Mouse (Mus musculus): ENCODE data around the gene Serpine3. TPM values are rescaled to one million over a fixed set of nuclear protein-coding genes. Genes with fewer than 3 reads are reported as not detected.

The Serpine3 gene
- polyA plus RNA-seq, 2 experiments = not detected

GRCm38 (mm10) chr14:62651771-62652170 is 11.7 kb upstream of the Serpine3 start:
- no peak for TF ChIP-seq POLR2A (IDR thresholded peaks at IDR 0.05; ENCODE audit: borderline replicate concordance, extremely low read depth, insufficient read depth, insufficient read length)

DNA sequence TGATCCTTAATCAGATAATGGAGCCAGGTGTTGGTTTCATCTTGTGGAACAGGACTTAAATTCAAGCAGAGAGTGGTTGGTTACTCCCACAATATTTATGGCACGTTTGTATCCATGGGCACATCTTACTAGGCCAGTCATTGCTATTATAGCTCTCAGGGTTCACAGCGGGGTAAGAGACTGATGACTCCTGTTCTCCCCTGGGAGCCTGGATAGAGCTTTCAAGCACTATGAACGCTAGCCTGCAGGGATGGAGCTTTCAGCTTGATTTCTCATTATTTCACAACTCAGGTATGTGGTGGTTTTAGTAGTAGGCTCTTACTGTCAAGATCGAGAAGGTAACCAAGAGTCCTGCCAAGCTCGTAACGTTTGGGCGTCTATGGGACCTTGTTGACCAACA is 7.5 kb upstream of the Serpine3 start:
- WGBS = 82% methylated on average over 7 of the region's 7 CpGs
- no peak for TF ChIP-seq POLR2A (IDR thresholded peaks at IDR 0.05; ENCODE audit: borderline replicate concordance, extremely low read depth, insufficient read depth, insufficient read length)
- no peaks in the 10 kb centered on the region for H3K9me3 ChIP-seq (ENCODE audit: control insufficient read depth, low read length)
- no peak overlapping the region for H3K27ac ChIP-seq (replicated peaks; ENCODE audit: low read depth, low read length)
- H3K36me3 ChIP-seq (ENCODE audit: control insufficient read depth, insufficient read depth, low read length) = no peaks in the 10 kb centered on the region
- H3K4me1 ChIP-seq (ENCODE audit: control insufficient read depth, insufficient read depth, low read length) = no peaks in the 10 kb centered on the region
- H3K4me3 ChIP-seq (replicated peaks; ENCODE audit: low read length) = no peak overlapping the region
- H3K9ac ChIP-seq (ENCODE audit: low read depth, low read length, severe bottlenecking) = no peak overlapping the region
- no peaks in the 10 kb centered on the region for H3K27me3 ChIP-seq (ENCODE audit: control insufficient read depth, insufficient read depth, low read length)
- no peak for ATAC-seq (ENCODE audit: low FRiP score, low read depth)
- H3K4me2 ChIP-seq (replicated peaks; ENCODE audit: low read depth, low read length, severe bottlenecking) = no peak overlapping the region
- no peak for DNase-seq (ENCODE audit: low spot score)

More at GRCm38 (mm10) chr14:62651771-62652170, 11.7 kb upstream of the Serpine3 start:
- ATAC-seq (ENCODE audit: low FRiP score, low read depth) = no peak
- 89% methylated on average over 3 of the region's 3 CpGs for WGBS
- no peaks in the 10 kb centered on the region for H3K4me1 ChIP-seq (ENCODE audit: control insufficient read depth, insufficient read depth, low read length)
- no peaks in the 10 kb centered on the region for H3K9me3 ChIP-seq (ENCODE audit: control insufficient read depth, low read length)
- H3K27me3 ChIP-seq (ENCODE audit: control insufficient read depth, insufficient read depth, low read length) = no peaks in the 10 kb centered on the region
- H3K36me3 ChIP-seq (ENCODE audit: control insufficient read depth, insufficient read depth, low read length) = no peaks in the 10 kb centered on the region
- no peak overlapping the region for H3K27ac ChIP-seq (replicated peaks; ENCODE audit: low read depth, low read length)
- no peak overlapping the region for H3K9ac ChIP-seq (ENCODE audit: low read depth, low read length, severe bottlenecking)
- no peak for DNase-seq (ENCODE audit: low spot score)
- no peak overlapping the region for H3K4me3 ChIP-seq (replicated peaks; ENCODE audit: low read length)
- H3K4me2 ChIP-seq (replicated peaks; ENCODE audit: low read depth, low read length, severe bottlenecking) = no peak overlapping the region

- Histone ChIP-seq H3K4me2 (replicated peaks; ENCODE audit: low read depth, low read length, severe bottlenecking) (no peak overlapping the region), H3K4me1 (ENCODE audit: control insufficient read depth, insufficient read depth, low read length) (no peaks in the 10 kb centered on the region), H3K4me3 (replicated peaks; ENCODE audit: low read length) (no peak overlapping the region), H3K27me3 (ENCODE audit: control insufficient read depth, insufficient read depth, low read length) (no peaks in the 10 kb centered on the region), H3K27ac (replicated peaks; ENCODE audit: low read depth, low read length) (no peak overlapping the region), H3K9ac (ENCODE audit: low read depth, low read length, severe bottlenecking) (no peak overlapping the region), H3K36me3 (ENCODE audit: control insufficient read depth, insufficient read depth, low read length) (no peaks in the 10 kb centered on the region), H3K9me3 (ENCODE audit: control insufficient read depth, low read length) (no peaks in the 10 kb centered on the region)
- ATAC-seq (ENCODE audit: low FRiP score, low read depth) = no peak
- no peak for DNase-seq (ENCODE audit: low spot score)
- 83% methylated on average over 3 of the region's 3 CpGs for WGBS
- TF ChIP-seq POLR2A (IDR thresholded peaks at IDR 0.05; ENCODE audit: borderline replicate concordance, extremely low read depth, insufficient read depth, insufficient read length) = no peak
Measured at GRCm38 (mm10) chr14:62657469-62657868, 6.0 kb upstream of the Serpine3 start.

- Histone ChIP-seq H3K9ac (ENCODE audit: low read depth, low read length, severe bottlenecking) (no peak overlapping the region), H3K27ac (replicated peaks; ENCODE audit: low read depth, low read length) (no peak overlapping the region), H3K4me1 (ENCODE audit: control insufficient read depth, insufficient read depth, low read length) (no peaks in the 10 kb centered on the region), H3K27me3 (ENCODE audit: control insufficient read depth, insufficient read depth, low read length) (no peaks in the 10 kb centered on the region), H3K9me3 (ENCODE audit: control insufficient read depth, low read length) (no peaks in the 10 kb centered on the region), H3K36me3 (ENCODE audit: control insufficient read depth, insufficient read depth, low read length) (no peaks in the 10 kb centered on the region), H3K4me3 (replicated peaks; ENCODE audit: low read length) (no peak overlapping the region), H3K4me2 (replicated peaks; ENCODE audit: low read depth, low read length, severe bottlenecking) (no peak overlapping the region)
- 58% methylated on average over 6 of the region's 6 CpGs for WGBS
- no peak for TF ChIP-seq POLR2A (IDR thresholded peaks at IDR 0.05; ENCODE audit: borderline replicate concordance, extremely low read depth, insufficient read depth, insufficient read length)
- no peak for DNase-seq (ENCODE audit: low spot score)
- no peak for ATAC-seq (ENCODE audit: low FRiP score, low read depth)
Measured at GRCm38 (mm10) chr14:62662381-62662780, 1.1 kb upstream of the Serpine3 start.

- Histone ChIP-seq H3K27ac (replicated peaks; ENCODE audit: low read depth, low read length) (no peak overlapping the region), H3K4me2 (replicated peaks; ENCODE audit: low read depth, low read length, severe bottlenecking) (no peak overlapping the region), H3K9me3 (ENCODE audit: control insufficient read depth, low read length) (no peaks in the 10 kb centered on the region), H3K9ac (ENCODE audit: low read depth, low read length, severe bottlenecking) (no peak overlapping the region), H3K27me3 (ENCODE audit: control insufficient read depth, insufficient read depth, low read length) (no peaks in the 10 kb centered on the region), H3K36me3 (ENCODE audit: control insufficient read depth, insufficient read depth, low read length) (no peaks in the 10 kb centered on the region), H3K4me1 (ENCODE audit: control insufficient read depth, insufficient read depth, low read length) (no peaks in the 10 kb centered on the region), H3K4me3 (replicated peaks; ENCODE audit: low read length) (no peak overlapping the region)
- ATAC-seq (ENCODE audit: low FRiP score, low read depth) = no peak
- 46% methylated on average over 9 of the region's 9 CpGs for WGBS
- DNase-seq (ENCODE audit: low spot score) = no peak
- no peak for TF ChIP-seq POLR2A (IDR thresholded peaks at IDR 0.05; ENCODE audit: borderline replicate concordance, extremely low read depth, insufficient read depth, insufficient read length)
Measured at GRCm38 (mm10) chr14:62664976-62665673, 1.7 kb downstream of the Serpine3 start.
